In the genomic region with DNA sequence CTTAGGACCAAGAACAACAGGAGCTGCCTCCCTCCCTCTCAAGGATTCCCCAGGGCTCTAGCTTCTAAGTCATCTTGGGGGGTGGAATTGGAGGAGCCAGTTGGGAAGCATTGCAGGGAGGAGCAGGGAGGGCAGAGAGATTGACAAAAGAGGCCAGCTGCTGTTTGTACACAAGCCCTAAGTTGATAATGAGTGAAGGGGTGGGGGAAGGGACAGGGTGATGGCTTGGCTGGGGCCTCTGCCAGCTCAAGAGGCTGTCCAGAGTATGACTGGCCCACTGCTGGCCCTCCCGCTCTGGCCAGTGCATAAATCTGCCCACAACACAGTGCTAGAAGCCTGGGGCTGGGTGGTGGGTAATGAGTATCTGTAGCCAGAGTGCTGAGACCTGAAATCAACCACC, we compare ENCODE assay signal across 8 mouse cellular contexts. TPM values are rescaled to one million over a fixed set of nuclear protein-coding genes. Genes with fewer than 3 reads are reported as not detected.
DNase-seq lines count a peak whose midpoint lies in the region; ATAC-seq and TF ChIP-seq lines count a peak whose summit lies in the region.

No protein-coding gene starts in this region.

- peaks cover 54% of the 10 kb centered on the region for H3K4me1 ChIP-seq in liver, embryonic 11.5 days (replicated peaks; ENCODE audit: control insufficient read depth, insufficient read depth, low read length)
- H3K4me1 ChIP-seq in heart, embryonic 11.5 days (ENCODE audit: control insufficient read depth, insufficient read depth, low read length), result peaks cover 36% of the 10 kb centered on the region
- peaks cover 44% of the 10 kb centered on the region for H3K4me1 ChIP-seq in limb, embryonic 11.5 days (ENCODE audit: control insufficient read depth, insufficient read depth, low read length)

- H3K9ac ChIP-seq in liver, embryonic 11.5 days (ENCODE audit: low read depth, low read length), result peak overlapping the region; percentile 82
- H3K9ac ChIP-seq in heart, embryonic 11.5 days (ENCODE audit: low read depth, low read length), result peak overlapping the region; percentile 84; the same call in 1 of the 2 replicates
- H3K9ac ChIP-seq in limb, embryonic 11.5 days (ENCODE audit: low read length), result peak overlapping the region; percentile 91

- H3K36me3 ChIP-seq in liver, embryonic 11.5 days (ENCODE audit: control insufficient read depth, insufficient read depth, low read length), result no peaks in the 10 kb centered on the region
- no peaks in the 10 kb centered on the region for H3K36me3 ChIP-seq in heart, embryonic 11.5 days (ENCODE audit: control insufficient read depth, insufficient read depth, low read length)
- H3K36me3 ChIP-seq in limb, embryonic 11.5 days (ENCODE audit: control insufficient read depth, insufficient read depth, low read length), result no peaks in the 10 kb centered on the region
- no peaks in the 10 kb centered on the region for H3K36me3 ChIP-seq in myocyte (ENCODE audit: control insufficient read depth, insufficient read depth)

- DNase-seq in liver, embryonic 11.5 days (ENCODE audit: low spot score), result no peak
- no peak for DNase-seq in liver
- DNase-seq in cerebellum, postnatal 14 days, result peak; percentile 37 to 51
- DNase-seq in limb, embryonic 11.5 days (ENCODE audit: low spot score), result no peak
- DNase-seq in urinary bladder, adult 2 months (ENCODE audit: low spot score), result no peak

- H3ac ChIP-seq in myocyte (ENCODE audit: control insufficient read depth, insufficient read length), result no peak overlapping the region

- H3K79me2 ChIP-seq in myocyte (ENCODE audit: control insufficient read depth, insufficient read depth), result no peaks in the 10 kb centered on the region

- TF ChIP-seq POLR2A in myocyte (IDR thresholded peaks at IDR 0.05; ENCODE audit: insufficient read length, low read depth), result no peak

- H3K4me3 ChIP-seq in liver, embryonic 11.5 days (ENCODE audit: low read depth, low read length), result peak overlapping the region; percentile 47; the same call in 1 of the 2 replicates
- no peak overlapping the region for H3K4me3 ChIP-seq in heart, embryonic 11.5 days (ENCODE audit: low read depth, low read length)
- H3K4me3 ChIP-seq in limb, embryonic 11.5 days (ENCODE audit: low read depth, low read length), result peak overlapping the region; percentile 0; the same call in 1 of the 2 replicates
- peak overlapping the region; percentile 29 for H3K4me3 ChIP-seq in myocyte

- no peaks in the 10 kb centered on the region; the same call in 1 of the 2 replicates for H3K27me3 ChIP-seq in liver, embryonic 11.5 days (replicated peaks; ENCODE audit: control insufficient read depth, insufficient read depth, low read length)
- no peaks in the 10 kb centered on the region for H3K27me3 ChIP-seq in heart, embryonic 11.5 days (ENCODE audit: control insufficient read depth, insufficient read depth, low read length)
- no peaks in the 10 kb centered on the region for H3K27me3 ChIP-seq in limb, embryonic 11.5 days (ENCODE audit: control insufficient read depth, insufficient read depth, low read length)
- no peaks in the 10 kb centered on the region for H3K27me3 ChIP-seq in myocyte (ENCODE audit: control insufficient read depth, insufficient read depth, insufficient read length)

- 39% methylated on average over 1 of the region's 1 CpGs for WGBS in liver, embryonic 11.5 days
- 33% methylated on average over 1 of the region's 1 CpGs for WGBS in heart, embryonic 11.5 days (ENCODE audit: insufficient replicate concordance)
- WGBS in limb, embryonic 11.5 days, result 33% methylated on average over 1 of the region's 1 CpGs

- peak overlapping the region; percentile 64 for H3K4me2 ChIP-seq in liver, embryonic 11.5 days
- peak overlapping the region; percentile 84 for H3K4me2 ChIP-seq in heart, embryonic 11.5 days
- no peak overlapping the region for H3K4me2 ChIP-seq in limb, embryonic 11.5 days (ENCODE audit: low read depth, severe bottlenecking)
- peak overlapping the region; percentile 97 for H3K4me2 ChIP-seq in myocyte (ENCODE audit: low read depth)

- H3K27ac ChIP-seq in liver, embryonic 11.5 days (ENCODE audit: low read depth, low read length), result peak overlapping the region; percentile 82
- H3K27ac ChIP-seq in heart, embryonic 11.5 days (ENCODE audit: low read depth, low read length), result peak overlapping the region; percentile 93; the same call in 1 of the 2 replicates
- H3K27ac ChIP-seq in limb, embryonic 11.5 days (replicated peaks; ENCODE audit: low read depth, low read length), result peak overlapping the region; percentile 100

- no peak for ATAC-seq in liver, embryonic 11.5 days (replicated peaks; ENCODE audit: low FRiP score)
- no peak for ATAC-seq in heart, embryonic 11.5 days (replicated peaks; ENCODE audit: insufficient number of reproducible peaks, low FRiP score, low TSS enrichment)
- ATAC-seq in limb, embryonic 11.5 days (ENCODE audit: insufficient number of reproducible peaks, low FRiP score, low TSS enrichment, low read depth), result no peak
- no peak for ATAC-seq in erythroid progenitor cell, adult 5-6 weeks (replicated peaks; ENCODE audit: low FRiP score, poor library complexity, severe bottlenecking)

- H3K9me3 ChIP-seq in liver, embryonic 11.5 days (ENCODE audit: control insufficient read depth, low read length), result no peaks in the 10 kb centered on the region
- H3K9me3 ChIP-seq in heart, embryonic 11.5 days (replicated peaks; ENCODE audit: control insufficient read depth, low read length), result no peaks in the 10 kb centered on the region
- no peaks in the 10 kb centered on the region for H3K9me3 ChIP-seq in limb, embryonic 11.5 days (ENCODE audit: control insufficient read depth, low read length)

TF ChIP-seq in myocyte, 11 proteins besides CTCF, POLR2A, EP300 and RAD21:
- no peak for TF ChIP-seq MAX (IDR thresholded peaks at IDR 0.05; ENCODE audit: low read depth)
- TF ChIP-seq TCF3 (IDR thresholded peaks at IDR 0.05; ENCODE audit: insufficient read length, low read depth), result no peak
- peak in 2 of 3 experiments; percentile 16 to 60 for TF ChIP-seq MYOG (IDR thresholded peaks at IDR 0.05; ENCODE audit: control insufficient read depth in 1 of 3, insufficient read depth in 1 of 3, insufficient read length in 2 of 3, low read depth in 2 of 3)
- no peak for TF ChIP-seq SRF (IDR thresholded peaks at IDR 0.05; ENCODE audit: control insufficient read depth, insufficient read length, low read depth)
- TF ChIP-seq CEBPB (IDR thresholded peaks at IDR 0.05; ENCODE audit: insufficient read depth, poor library complexity, severe bottlenecking), result no peak
- TF ChIP-seq REST (IDR thresholded peaks at IDR 0.05; ENCODE audit: insufficient read depth, insufficient read length), result no peak
- TF ChIP-seq E2F4 (IDR thresholded peaks at IDR 0.05; ENCODE audit: insufficient read depth), result no peak
- no peak for TF ChIP-seq USF1 (IDR thresholded peaks at IDR 0.05; ENCODE audit: low read depth)
- TF ChIP-seq MYOD1 (IDR thresholded peaks at IDR 0.05; ENCODE audit: control insufficient read depth in 1 of 3, insufficient read length in 2 of 3, low read depth in 2 of 3), result peak; percentile 56 to 90 (median 74)
- TF ChIP-seq POLR2AphosphoS2 (IDR thresholded peaks at IDR 0.05; ENCODE audit: insufficient read length, low read depth), result no peak
- peak; percentile 19 for TF ChIP-seq TCF12 (IDR thresholded peaks at IDR 0.05; ENCODE audit: insufficient read depth, poor library complexity, severe bottlenecking)
TF ChIP-seq in myocyte: peak in this region for 3.

RNA-seq across cellular contexts. Expression of a gene that starts 21.1 kb away (rescaled TPM):
- 2,666 and 2,805 TPM in 2 replicates for polyA plus RNA-seq in liver, embryonic 11.5 days (2014; fragmentation: Nextera tagmentation; extraction: Ambion mirVana)
- 1,195 and 1,343 TPM in 2 replicates for polyA plus RNA-seq in heart, embryonic 11.5 days (2014; fragmentation: Nextera tagmentation; extraction: Ambion mirVana)
- polyA plus RNA-seq in limb, embryonic 11.5 days (2014; fragmentation: Nextera tagmentation; extraction: Ambion mirVana), result 4,370 and 4,506 TPM in 2 replicates
- polyA plus RNA-seq in myocyte (2012; fragmentation: generic; extraction: Trizol), result 593 TPM
- polyA plus RNA-seq in urinary bladder, adult 2 months (2012; rRNA removed), result 836 and 1,054 TPM in 2 replicates
- 1,278 and 1,332 TPM in 2 replicates for total RNA-seq in erythroid progenitor cell, adult 5-6 weeks (2015; ENCODE audit: low replicate concordance)
- 1,012 and 1,167 TPM in 2 replicates for total RNA-seq in erythroid progenitor cell, adult 5-6 weeks (2017; ENCODE audit: low replicate concordance)

Comparison
In these comparisons a context has a peak if more than half of its experiments do, and no peak if none do; other contexts are left out.
1. DNase-seq: peak in cerebellum, postnatal 14 days (2 of 2); none in liver, embryonic 11.5 days (single experiment), liver (single experiment), limb, embryonic 11.5 days (single experiment) and urinary bladder, adult 2 months (single experiment).
2. Peak in every context shown above with its lines, with median percentiles within 50 percentile points of each other: H3K27ac ChIP-seq and H3K9ac ChIP-seq.